Mouse (Mus musculus) right cerebral cortex, postnatal 4 days (tissue): Measurements from ENCODE around the gene Krtap13-1.
"Not testable (repeated sequence)": the region's sequence is repeated elsewhere in the genome, so short reads cannot be mapped to it uniquely, and the experiment has no call there.

ENCODE experiments used
- DNase-seq: peaks from one replicate; pipeline ENCODE4 v3.0.0-alpha.2; 2022

Krtap13-1 gene

GRCm38 (mm10) chr16:88728812-88729275 is at the start of gene Krtap13-1:
Gene Krtap13-1, plus strand, starts transcription at chr16:88728862.
- no peak for DNase-seq

GRCm38 (mm10) chr16:88679099-88679498 is 49.6 kb upstream of the Krtap13-1 start:
- no peak for DNase-seq

GRCm38 (mm10) chr16:88681282-88681681 is 47.4 kb upstream of the Krtap13-1 start:
- DNase-seq = no peak

GRCm38 (mm10) chr16:88696256-88696655 is 32.4 kb upstream of the Krtap13-1 start:
- no peak for DNase-seq

- no peak for DNase-seq
Observed at GRCm38 (mm10) chr16:88701072-88701864, 27.4 kb upstream of the Krtap13-1 start.

GRCm38 (mm10) chr16:88707496-88708012 is 21.1 kb upstream of the Krtap13-1 start, which contains the start of gene 2310061N02Rik:
Gene 2310061N02Rik, minus strand, starts transcription at chr16:88707962.
- DNase-seq = no peak

- no peak for DNase-seq
Observed at GRCm38 (mm10) chr16:88710757-88711156, 17.9 kb upstream of the Krtap13-1 start.

- no peak for DNase-seq
Observed at GRCm38 (mm10) chr16:88711245-88711644, 17.4 kb upstream of the Krtap13-1 start.

GRCm38 (mm10) chr16:88716549-88716948 is 12.1 kb upstream of the Krtap13-1 start:
- no peak for DNase-seq

- no peak for DNase-seq
Observed at GRCm38 (mm10) chr16:88720031-88720430, 8.6 kb upstream of the Krtap13-1 start.

- no peak for DNase-seq
Observed at GRCm38 (mm10) chr16:88735391-88735790, 6.7 kb downstream of the Krtap13-1 start.

- DNase-seq = no peak
Observed at GRCm38 (mm10) chr16:88744750-88745340, 16.2 kb downstream of the Krtap13-1 start.

- no peak for DNase-seq
Observed at GRCm38 (mm10) chr16:88747943-88748342, 19.3 kb downstream of the Krtap13-1 start.

GRCm38 (mm10) chr16:88751535-88751934 is 22.9 kb downstream of the Krtap13-1 start, which contains the start of gene Krtap13:
Gene Krtap13, minus strand, starts transcription at chr16:88751635.
- not testable (repeated sequence) for DNase-seq

GRCm38 (mm10) chr16:88758547-88758946 is 29.9 kb downstream of the Krtap13-1 start, which contains the start of gene 2310034C09Rik:
Gene 2310034C09Rik, plus strand, starts transcription at chr16:88758847.
- DNase-seq = not testable (repeated sequence)

GRCm38 (mm10) chr16:88774106-88774505 is 45.4 kb downstream of the Krtap13-1 start, which contains the start of gene 2310057N15Rik:
Gene 2310057N15Rik, minus strand, starts transcription at chr16:88774206.
- no peak for DNase-seq

GRCm38 (mm10) chr16:88777596-88777995 is 48.9 kb downstream of the Krtap13-1 start, which contains the start of gene Gm5965:
Gene Gm5965, plus strand, starts transcription at chr16:88777896.
- no peak for DNase-seq
